Mouse (Mus musculus) inflammation-experienced regulatory T-cells, adult 16 weeks (primary cell): ENCODE results near the gene Chodl. TPM values are rescaled to one million over a fixed set of nuclear protein-coding genes. Genes with fewer than 3 reads are reported as not detected.

Source experiments
- polyA plus RNA-seq: library from polyadenylated mRNA; unstranded; fragments of 100-300 nt; shearing (Covaris generic); gene quantifications from one replicate; pipeline ENCODE4 v1.2.1, GENCODE M21; 2017

Gene Chodl
- polyA plus RNA-seq: not detected

DNA sequence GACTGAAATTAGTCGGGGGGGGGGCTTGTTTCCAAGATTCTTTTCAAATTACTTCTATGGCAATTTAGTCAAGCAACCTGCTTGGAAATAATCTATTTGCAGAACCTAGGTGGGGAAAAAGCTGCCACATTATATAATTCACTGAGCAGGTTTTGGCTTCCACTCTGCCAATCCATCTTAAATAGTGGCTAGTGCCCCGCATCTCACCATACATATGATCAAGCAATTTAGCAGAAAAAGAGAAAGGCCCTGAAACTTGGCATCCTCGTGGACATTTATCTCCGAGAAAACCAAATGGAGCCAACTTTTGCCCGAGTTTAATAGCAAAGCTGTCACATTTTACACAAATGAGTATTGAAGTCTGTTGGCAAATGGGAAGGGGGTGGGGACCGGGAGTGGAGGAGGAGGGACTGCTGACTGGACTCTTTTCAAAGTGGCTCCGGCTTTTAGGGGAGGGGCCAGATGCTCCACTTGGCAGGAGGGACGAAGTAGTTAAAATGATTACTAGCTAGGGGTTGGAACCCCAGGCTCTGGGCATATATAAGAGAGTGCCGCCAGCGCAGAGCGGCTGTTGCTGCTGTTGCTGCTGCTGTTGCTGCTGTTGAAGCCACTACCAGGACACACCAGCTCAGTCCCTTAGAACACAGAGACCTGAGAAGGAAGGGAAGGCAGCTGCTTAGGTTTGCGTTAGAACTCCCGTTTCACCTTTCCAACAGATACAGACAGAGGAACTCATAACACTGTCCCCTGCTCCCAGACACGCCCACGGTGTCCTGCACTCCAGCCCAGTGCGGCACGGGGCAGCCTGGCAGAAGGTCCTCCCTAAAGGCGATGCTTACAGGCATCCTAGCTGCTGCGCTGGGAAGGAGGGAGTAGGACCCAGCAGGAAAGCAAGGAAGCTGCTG lies at the start of gene Chodl:
TSS of gene Chodl (plus strand) at position 567 of the 905 bp plus-strand sequence.

Other genes starting within 250 kb of the Chodl start
- not detected for gene Tmprss15, start 160.1 kb downstream of the Chodl start, polyA plus RNA-seq